Mouse (Mus musculus) small intestine, adult 2 months (tissue): Measurements from ENCODE around the gene Nadk.

Experiments
- CTCF ChIP-seq: fragments of 200-500 bp; IDR thresholded peaks from 2 replicates; pipeline ENCODE4 v1.5.1; 2012; ENCODE audit warnings: low read depth, mild to moderate bottlenecking, control low read depth, inconsistent platforms, low read length, moderate library complexity, mixed read lengths; ENCODE audit not compliant: insufficient replicate concordance, insufficient read length; ENCODE audit errors: extremely low read depth
- POLR2A ChIP-seq: fragments of 200-500 bp; IDR thresholded peaks from 2 replicates; pipeline ENCODE4 v1.6.1; 2012; ENCODE audit warnings: low read depth, mild to moderate bottlenecking, control low read depth, inconsistent platforms, low read length, moderate library complexity

DNA sequence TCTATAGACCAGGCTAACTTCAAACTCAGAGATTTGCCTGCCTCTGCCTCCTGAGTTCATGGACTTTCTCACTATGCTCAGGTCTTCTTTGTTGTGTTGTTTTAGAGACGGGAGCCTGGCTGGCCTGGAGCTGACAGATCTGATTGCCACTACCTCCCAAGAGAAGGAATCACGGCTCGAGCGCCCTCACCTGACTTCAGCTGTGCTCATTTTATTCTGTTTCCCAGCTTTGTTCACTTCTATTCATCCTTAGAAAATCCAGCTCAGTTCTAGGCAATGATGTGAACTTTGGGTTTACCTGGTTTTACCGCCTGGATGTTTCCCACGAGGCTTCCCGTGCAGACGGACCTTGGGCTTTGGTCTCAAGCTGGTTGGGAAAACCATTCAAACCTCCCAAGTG, 13.3 kb downstream of the Nadk start:
- TF ChIP-seq CTCF, result no peak
- no peak for TF ChIP-seq POLR2A
